Mouse (Mus musculus): ENCODE results near the gene Cd276. TPM values are rescaled to one million over a fixed set of nuclear protein-coding genes. Genes with fewer than 3 reads are reported as not detected.
"Not testable (repeated sequence)": the region's sequence is repeated elsewhere in the genome, so short reads cannot be mapped to it uniquely, and the experiment has no call there.

Gene Cd276
- 33.1 and 38.8 TPM in 2 replicates for polyA plus RNA-seq (2016; fragmentation: Nextera tagmentation; extraction: Ambion mirVana)

DNA sequence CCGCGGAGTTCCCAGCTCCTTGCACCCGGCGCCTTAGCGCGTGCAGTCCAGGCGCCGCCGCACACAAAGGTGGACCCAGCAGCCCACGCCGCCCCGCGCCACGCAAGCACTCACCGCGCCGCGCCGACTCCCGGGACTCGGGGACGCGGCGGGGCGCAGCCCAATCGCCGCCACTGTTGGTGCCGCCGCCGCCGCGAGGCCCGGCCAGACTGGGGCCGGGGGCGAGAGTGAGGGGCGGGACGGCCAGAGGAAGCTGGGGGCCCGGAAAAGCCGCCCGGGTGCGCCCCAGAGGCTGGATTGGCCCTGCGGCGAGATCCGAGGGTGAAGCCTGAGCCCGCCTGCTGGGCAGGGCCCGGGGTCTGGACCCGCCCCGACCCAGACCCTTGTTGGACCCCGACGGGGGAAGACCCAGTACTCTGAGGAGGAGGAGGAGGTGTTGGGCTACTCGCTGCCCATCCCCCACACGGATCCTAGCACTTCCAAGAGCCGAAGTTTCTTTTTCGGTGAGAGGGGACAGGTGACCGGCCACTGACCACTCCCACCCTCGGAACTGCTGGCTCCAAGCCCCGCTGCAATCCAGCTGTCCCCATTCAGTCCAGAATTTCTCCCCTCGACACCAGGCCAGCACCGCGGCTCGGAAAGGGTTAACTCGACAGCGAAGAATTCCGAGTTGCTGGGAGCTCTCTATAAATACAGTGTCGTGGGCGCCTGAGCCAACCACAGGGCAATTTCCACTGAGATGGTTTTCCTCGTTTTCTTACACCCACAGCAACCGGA is at the start of gene Cd276:
TSS of gene Cd276 (minus strand) at position 530 of the 777 bp plus-strand sequence.
- WGBS, result under 1% methylated on average over 68 of the region's 68 CpGs
- DNase-seq (ENCODE audit: low spot score), result peak; percentile 91
- Histone ChIP-seq H3K4me1 (peaks cover 37% of the 10 kb centered on the region), H3K27me3 (ENCODE audit: insufficient read depth, poor library complexity, severe bottlenecking) (no peaks in the 10 kb centered on the region), H3K36me3 (no peaks in the 10 kb centered on the region), H3K4me3 (peak within 1 kb of the TSS; percentile 96), H3K27ac (peak within 1 kb of the TSS; percentile 98), H3K9me3 (no peaks in the 10 kb centered on the region)

DNA sequence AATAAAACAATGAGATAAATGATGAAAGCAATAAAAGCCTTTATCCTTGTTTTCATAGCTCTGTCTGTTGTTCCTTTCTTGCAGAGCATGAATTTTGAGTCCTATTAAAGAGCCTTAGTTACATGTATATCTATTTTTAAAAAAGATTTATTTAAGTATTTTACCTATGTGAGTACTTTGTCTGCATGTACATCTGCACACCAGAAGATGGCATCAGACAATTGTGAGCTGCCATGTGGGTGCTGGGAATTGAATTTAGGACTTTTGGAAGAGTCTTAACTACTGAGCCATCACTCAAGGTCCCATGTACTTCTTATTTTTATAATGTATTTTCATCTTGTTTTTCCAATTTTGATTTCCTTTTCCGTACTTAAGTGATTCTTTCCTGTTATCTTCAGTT is 40.1 kb upstream of the Cd276 start:
- Histone ChIP-seq H3K27ac (no peak overlapping the region), H3K4me3 (no peak overlapping the region)
- 94% methylated on average over 1 of the region's 1 CpGs for WGBS

DNA sequence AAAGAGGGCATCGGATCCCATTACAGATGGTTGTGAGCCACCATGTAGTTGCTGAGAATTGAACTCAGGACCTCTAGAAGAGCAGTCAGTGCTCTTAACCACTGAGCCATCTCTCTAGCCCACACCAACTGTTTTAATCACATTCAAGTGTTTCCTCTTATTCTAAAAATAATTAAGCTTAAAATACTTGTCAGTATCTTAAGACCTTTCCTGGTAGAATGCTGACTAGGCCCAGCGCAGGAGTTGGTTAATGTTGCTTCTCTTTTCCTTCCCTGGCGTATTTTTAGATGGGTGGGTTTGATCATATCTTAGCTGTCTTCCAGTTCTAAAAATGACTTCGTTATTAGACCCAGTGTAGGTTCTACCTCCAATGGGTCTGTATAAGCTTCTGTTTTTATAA is 33.4 kb upstream of the Cd276 start:
- no peak overlapping the region for H3K27ac ChIP-seq
- no peaks in the 10 kb centered on the region for H3K36me3 ChIP-seq
- no peak overlapping the region for H3K4me3 ChIP-seq
- H3K27me3 ChIP-seq (ENCODE audit: insufficient read depth, poor library complexity, severe bottlenecking), result no peaks in the 10 kb centered on the region
- peaks cover 13% of the 10 kb centered on the region for H3K4me1 ChIP-seq
- H3K9me3 ChIP-seq, result no peaks in the 10 kb centered on the region
- WGBS, result 68% methylated on average over 4 of the region's 4 CpGs
- DNase-seq (ENCODE audit: low spot score), result no peak

More for the DNA sequence above, 40.1 kb upstream of the Cd276 start:
- DNase-seq (ENCODE audit: low spot score), result no peak
- no peaks in the 10 kb centered on the region for H3K9me3 ChIP-seq
- H3K36me3 ChIP-seq, result no peaks in the 10 kb centered on the region
- no peaks in the 10 kb centered on the region for H3K27me3 ChIP-seq (ENCODE audit: insufficient read depth, poor library complexity, severe bottlenecking)
- 0 out of 2 replicates have a peak, but pooled peaks cover 4% of the 10 kb centered on the region for H3K4me1 ChIP-seq

DNA sequence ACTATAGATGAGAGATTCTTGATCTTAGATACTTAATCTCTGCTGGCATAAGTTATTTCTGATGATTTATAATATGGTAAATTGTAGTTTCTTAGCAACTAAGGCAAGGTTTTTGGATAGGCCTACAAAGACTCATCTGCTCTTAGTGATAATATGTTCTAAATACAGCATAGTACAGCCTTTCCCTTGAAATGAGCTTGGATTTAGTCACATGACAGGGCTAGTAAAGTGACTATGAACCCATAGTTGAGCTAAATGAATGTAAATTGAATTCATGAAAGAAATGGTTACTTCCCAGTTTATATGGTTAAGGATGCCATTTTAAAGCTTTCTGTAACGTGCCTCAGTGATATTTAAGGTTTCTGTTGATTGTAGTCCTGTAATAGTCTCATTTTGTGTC is 29.1 kb upstream of the Cd276 start:
- Histone ChIP-seq H3K4me1 (peaks cover 21% of the 10 kb centered on the region), H3K9me3 (no peaks in the 10 kb centered on the region), H3K27me3 (ENCODE audit: insufficient read depth, poor library complexity, severe bottlenecking) (no peaks in the 10 kb centered on the region), H3K36me3 (no peaks in the 10 kb centered on the region), H3K27ac (no peak overlapping the region), H3K4me3 (no peak overlapping the region)
- WGBS, result 85% methylated on average over 1 of the region's 1 CpGs
- no peak for DNase-seq (ENCODE audit: low spot score)

DNA sequence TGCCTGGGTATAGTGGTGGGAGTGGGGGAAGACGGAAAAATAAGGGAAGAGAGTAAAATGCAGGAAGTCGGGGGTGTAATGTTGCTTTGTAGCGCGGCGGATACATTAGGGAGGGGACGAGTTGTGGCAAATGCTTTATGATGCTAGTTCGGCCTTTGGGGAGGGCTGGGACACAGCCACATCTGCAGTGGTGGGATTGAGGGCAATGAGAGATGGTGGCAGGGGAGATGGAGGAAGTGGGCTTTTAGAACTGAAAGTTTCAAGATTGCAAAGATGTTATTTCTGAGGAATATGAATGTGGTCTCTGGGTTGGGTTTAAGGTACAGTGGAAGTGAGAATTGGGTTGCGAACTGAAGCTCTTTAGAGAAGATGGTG is 28.0 kb upstream of the Cd276 start:
- Histone ChIP-seq H3K9me3 (no peaks in the 10 kb centered on the region), H3K4me1 (peaks cover 21% of the 10 kb centered on the region), H3K36me3 (no peaks in the 10 kb centered on the region), H3K4me3 (peak overlapping the region; percentile 100), H3K27ac (peak overlapping the region; percentile 98), H3K27me3 (ENCODE audit: insufficient read depth, poor library complexity, severe bottlenecking) (no peaks in the 10 kb centered on the region)
- DNase-seq (ENCODE audit: low spot score), result no peak
- WGBS, result under 1% methylated on average over 8 of the region's 8 CpGs

DNA sequence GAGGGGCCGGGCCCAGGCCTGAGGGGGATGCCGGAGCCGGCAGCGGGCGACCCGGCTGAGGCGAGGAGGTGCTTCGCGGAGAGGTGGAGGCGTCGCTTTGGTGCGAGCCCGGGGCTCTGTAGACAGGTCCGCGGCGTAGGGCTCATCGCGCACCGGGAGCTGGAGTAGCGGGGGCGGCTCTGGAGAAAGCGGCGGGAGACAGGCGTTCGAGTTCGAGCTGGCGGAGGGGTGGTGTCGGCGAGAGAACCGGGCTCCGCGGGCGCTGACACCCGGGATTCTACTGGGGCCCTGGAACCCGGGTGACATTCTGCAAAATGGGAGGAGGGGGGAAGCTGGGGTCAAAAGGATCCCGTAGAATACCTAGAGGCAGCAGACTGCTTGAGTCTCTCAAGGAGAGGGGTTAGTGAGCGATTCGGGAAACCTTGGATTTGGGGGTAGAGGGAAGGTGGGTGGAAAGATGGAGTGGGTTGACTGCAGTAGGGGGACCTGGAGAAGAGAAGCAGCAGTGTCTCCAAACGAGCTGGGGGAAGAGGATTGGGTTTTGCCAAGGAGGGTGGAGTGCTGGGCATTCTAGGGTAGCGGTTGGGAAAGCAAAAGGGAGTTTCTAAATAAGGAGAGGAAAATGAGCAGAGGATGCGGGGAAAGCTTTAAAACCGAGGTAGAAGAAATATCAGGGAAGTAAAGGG is 27.5 kb upstream of the Cd276 start:
- DNase-seq (ENCODE audit: low spot score), result peak; percentile 77
- H3K9me3 ChIP-seq, result no peaks in the 10 kb centered on the region
- under 1% methylated on average over 42 of the region's 42 CpGs for WGBS
- H3K4me1 ChIP-seq, result peaks cover 21% of the 10 kb centered on the region
- H3K27ac ChIP-seq, result peak overlapping the region; percentile 98
- no peaks in the 10 kb centered on the region for H3K36me3 ChIP-seq
- H3K27me3 ChIP-seq (ENCODE audit: insufficient read depth, poor library complexity, severe bottlenecking), result no peaks in the 10 kb centered on the region
- peak overlapping the region; percentile 100 for H3K4me3 ChIP-seq

DNA sequence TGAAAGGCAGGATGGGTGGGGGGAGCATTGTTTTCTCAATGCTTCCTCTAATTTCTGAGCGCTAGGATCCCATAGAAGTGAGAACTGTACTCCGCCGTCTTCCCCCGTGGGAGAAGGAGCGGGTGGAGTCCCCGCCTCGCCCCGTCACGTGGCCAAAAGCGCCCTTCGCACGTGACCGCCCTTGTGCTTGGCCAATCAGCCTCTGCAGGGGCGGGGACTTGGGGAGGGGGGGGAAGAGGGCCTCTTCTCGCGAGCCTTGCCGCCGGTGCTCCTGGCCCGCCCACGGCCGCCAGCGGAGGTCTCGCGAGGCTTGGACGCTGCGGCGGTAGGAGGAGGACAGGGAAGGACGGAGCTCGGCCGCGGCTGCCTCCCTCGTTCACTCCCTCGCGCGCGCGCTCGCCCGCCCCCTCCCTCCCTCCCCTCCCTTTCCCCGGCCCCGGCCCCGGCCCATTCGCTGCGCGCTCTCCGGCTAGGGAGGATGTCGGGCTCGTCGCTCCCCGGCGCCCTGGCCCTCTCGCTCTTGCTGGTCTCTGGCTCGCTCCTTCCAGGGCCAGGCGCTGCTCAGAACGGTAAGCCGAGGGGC is 26.8 kb upstream of the Cd276 start, which contains the start of gene Nptn:
TSS of gene Nptn (plus strand) at position 283 of the 583 bp plus-strand sequence.
- DNase-seq (ENCODE audit: low spot score), result peak; percentile 99
- Histone ChIP-seq H3K27ac (peak within 1 kb of the TSS; percentile 98), H3K9me3 (no peaks in the 10 kb centered on the region), H3K4me1 (peaks cover 21% of the 10 kb centered on the region), H3K4me3 (peak within 1 kb of the TSS; percentile 100), H3K27me3 (ENCODE audit: insufficient read depth, poor library complexity, severe bottlenecking) (no peaks in the 10 kb centered on the region), H3K36me3 (no peaks in the 10 kb centered on the region)
- 0% methylated on average over 55 of the region's 56 CpGs for WGBS

DNA sequence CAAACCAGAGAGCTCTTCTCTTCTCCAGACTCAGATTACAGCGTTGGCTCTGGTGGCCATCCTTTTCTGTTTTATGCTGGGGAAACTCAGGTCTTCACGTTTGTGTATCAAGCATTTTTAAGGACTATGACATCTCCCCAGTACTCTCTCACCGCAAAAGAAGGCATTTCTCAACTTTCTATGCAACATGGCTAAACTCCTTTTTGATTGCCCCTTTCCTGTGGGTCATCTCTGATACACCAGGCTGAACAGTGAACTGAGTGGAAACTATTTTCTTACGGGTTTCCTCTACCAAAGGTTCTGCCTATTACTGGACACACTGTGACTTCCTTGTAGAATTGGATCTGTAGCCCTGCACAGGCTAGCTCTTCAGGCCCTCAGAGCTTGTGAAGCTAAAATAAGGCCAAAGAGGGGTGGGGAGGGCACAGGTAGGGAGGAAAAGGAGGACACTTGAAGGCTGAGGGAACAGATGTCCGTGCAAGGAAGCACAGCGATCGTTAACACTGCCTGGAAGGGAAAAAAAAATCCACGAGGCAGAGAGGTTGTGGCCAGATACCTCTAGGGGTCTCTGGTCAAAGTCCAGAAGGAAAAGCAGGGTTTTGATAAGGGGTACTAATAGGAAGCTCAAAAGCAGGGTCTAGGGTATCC is 26.2 kb upstream of the Cd276 start:
- H3K9me3 ChIP-seq, result no peaks in the 10 kb centered on the region
- 29% methylated on average over 8 of the region's 8 CpGs for WGBS
- no peaks in the 10 kb centered on the region for H3K36me3 ChIP-seq
- H3K27me3 ChIP-seq (ENCODE audit: insufficient read depth, poor library complexity, severe bottlenecking), result no peaks in the 10 kb centered on the region
- peak overlapping the region; percentile 100 for H3K4me3 ChIP-seq
- H3K4me1 ChIP-seq, result peaks cover 21% of the 10 kb centered on the region
- H3K27ac ChIP-seq, result peak overlapping the region; percentile 98
- no peak for DNase-seq (ENCODE audit: low spot score)

DNA sequence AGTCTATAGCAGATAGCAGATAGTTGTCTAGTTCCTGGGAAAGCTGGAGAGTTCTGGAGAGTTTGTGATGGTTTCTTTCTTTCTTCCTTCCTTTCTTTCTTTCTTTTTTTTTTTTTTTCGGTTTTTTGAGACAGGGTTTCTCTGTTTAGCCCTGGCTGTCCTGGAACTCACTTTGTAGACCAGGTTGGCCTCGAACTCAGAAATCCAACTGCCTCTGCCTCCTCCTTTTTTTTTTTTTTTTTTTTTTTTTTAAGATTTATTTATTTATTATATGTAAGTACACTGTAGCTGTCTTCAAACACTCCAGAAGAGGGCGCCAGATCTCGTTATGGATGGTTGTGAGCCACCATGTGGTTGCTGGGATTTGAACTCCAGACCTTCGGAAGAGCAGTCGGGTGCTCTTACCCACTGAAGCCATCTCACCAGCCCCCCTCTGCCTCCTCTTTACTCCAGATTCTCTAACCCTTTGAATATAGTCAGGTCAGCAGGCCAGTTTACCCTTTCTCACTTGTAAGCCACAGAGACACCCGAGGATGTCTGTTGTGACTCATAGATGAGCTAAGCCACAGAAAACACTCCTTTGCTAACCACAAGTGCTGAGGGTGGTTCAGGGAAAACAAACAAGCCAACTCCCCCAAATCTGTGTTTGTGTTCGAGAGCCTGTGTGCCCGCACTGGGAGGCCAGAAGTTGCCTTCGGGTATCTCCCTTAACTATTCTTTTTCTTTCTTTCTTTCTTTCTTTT is 25.4 kb upstream of the Cd276 start:
- not testable (repeated sequence) for H3K4me3 ChIP-seq; H3K27me3 ChIP-seq (ENCODE audit: insufficient read depth, poor library complexity, severe bottlenecking); H3K36me3 ChIP-seq; DNase-seq (ENCODE audit: low spot score); H3K9me3 ChIP-seq; H3K27ac ChIP-seq
- 76% methylated on average over 10 of the region's 10 CpGs for WGBS
- peaks cover 21% of the 10 kb centered on the region for H3K4me1 ChIP-seq

DNA sequence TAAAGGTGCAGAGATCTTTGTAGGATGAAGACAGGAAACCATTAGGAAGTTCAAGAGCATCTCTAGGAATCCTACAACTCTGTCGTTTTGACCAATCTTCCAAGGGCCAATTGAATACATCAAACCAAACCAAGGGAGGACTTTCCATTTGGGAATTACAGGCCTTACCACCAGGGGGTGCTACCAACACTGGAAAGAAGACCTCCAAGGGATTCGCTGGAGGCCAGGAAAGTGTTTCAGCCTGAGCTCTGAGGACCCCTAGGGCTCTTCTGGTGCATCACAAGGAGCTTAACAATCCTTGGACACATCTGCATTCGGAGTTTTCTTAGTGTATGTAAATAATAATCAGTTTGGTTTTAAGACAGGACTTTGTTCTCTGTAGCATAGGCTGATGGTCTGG is 23.4 kb upstream of the Cd276 start:
- H3K27me3 ChIP-seq (ENCODE audit: insufficient read depth, poor library complexity, severe bottlenecking), result no peaks in the 10 kb centered on the region
- 24% methylated on average over 3 of the region's 3 CpGs for WGBS
- H3K4me3 ChIP-seq, result no peak overlapping the region
- DNase-seq (ENCODE audit: low spot score), result peak; percentile 90
- no peak overlapping the region for H3K27ac ChIP-seq
- no peaks in the 10 kb centered on the region for H3K9me3 ChIP-seq
- H3K4me1 ChIP-seq, result peaks cover 12% of the 10 kb centered on the region
- H3K36me3 ChIP-seq, result no peaks in the 10 kb centered on the region

DNA sequence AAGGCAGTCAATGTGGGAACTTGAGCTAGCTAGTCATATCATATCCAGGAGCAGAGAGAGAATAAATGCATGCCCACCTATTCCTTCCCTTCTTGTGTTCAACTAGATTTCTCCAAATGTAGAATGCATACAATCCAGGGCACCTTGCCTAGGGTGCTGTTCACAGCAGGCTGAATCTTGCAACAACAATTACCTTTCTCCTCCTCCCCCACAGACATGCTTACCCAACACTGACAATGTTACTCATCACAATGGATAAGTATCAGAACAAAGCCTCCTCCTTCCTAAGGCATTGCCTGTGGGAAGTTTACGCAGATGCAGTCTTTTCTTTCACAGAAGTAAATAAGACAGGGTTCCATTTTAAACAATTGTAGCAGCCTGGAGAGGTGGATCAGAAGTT is 15.8 kb upstream of the Cd276 start:
- 91% methylated on average over 1 of the region's 1 CpGs for WGBS
- Histone ChIP-seq H3K27me3 (ENCODE audit: insufficient read depth, poor library complexity, severe bottlenecking) (no peaks in the 10 kb centered on the region), H3K36me3 (no peaks in the 10 kb centered on the region), H3K27ac (no peak overlapping the region), H3K4me3 (no peak overlapping the region), H3K4me1 (no peaks in the 10 kb centered on the region), H3K9me3 (no peaks in the 10 kb centered on the region)
- no peak for DNase-seq (ENCODE audit: low spot score)

DNA sequence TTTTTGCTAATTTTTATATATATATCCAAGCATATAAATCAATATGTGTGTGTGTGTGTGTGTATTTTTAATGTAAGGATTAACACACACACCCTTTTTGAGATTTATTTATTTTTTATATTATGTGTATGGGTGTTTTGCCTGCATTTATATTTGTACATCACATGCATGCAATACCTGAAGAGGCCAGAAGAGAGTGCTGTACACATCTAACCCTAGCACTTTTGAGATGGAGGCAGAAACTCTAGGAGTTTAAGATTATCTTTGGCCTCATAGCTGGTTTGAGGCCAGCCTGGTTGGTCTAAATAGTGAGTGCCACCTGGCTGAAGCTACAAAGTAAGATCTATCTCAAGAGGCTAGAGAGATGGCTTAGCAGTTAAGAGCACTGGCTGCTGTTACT is 12.4 kb upstream of the Cd276 start:
- H3K36me3 ChIP-seq, result no peaks in the 10 kb centered on the region
- DNase-seq (ENCODE audit: low spot score), result no peak
- no peak overlapping the region for H3K27ac ChIP-seq
- no peaks in the 10 kb centered on the region for H3K9me3 ChIP-seq
- no peaks in the 10 kb centered on the region for H3K27me3 ChIP-seq (ENCODE audit: insufficient read depth, poor library complexity, severe bottlenecking)
- no peaks in the 10 kb centered on the region for H3K4me1 ChIP-seq
- H3K4me3 ChIP-seq, result no peak overlapping the region

Data from heart, embryonic 10.5 days (tissue).